Mouse (Mus musculus): ENCODE data around the gene Tspan31. TPM values are rescaled to one million over a fixed set of nuclear protein-coding genes. Genes with fewer than 3 reads are reported as not detected.

The Tspan31 gene
- polyA plus RNA-seq, 1 experiment from 2014 or later = 158 TPM

DNA sequence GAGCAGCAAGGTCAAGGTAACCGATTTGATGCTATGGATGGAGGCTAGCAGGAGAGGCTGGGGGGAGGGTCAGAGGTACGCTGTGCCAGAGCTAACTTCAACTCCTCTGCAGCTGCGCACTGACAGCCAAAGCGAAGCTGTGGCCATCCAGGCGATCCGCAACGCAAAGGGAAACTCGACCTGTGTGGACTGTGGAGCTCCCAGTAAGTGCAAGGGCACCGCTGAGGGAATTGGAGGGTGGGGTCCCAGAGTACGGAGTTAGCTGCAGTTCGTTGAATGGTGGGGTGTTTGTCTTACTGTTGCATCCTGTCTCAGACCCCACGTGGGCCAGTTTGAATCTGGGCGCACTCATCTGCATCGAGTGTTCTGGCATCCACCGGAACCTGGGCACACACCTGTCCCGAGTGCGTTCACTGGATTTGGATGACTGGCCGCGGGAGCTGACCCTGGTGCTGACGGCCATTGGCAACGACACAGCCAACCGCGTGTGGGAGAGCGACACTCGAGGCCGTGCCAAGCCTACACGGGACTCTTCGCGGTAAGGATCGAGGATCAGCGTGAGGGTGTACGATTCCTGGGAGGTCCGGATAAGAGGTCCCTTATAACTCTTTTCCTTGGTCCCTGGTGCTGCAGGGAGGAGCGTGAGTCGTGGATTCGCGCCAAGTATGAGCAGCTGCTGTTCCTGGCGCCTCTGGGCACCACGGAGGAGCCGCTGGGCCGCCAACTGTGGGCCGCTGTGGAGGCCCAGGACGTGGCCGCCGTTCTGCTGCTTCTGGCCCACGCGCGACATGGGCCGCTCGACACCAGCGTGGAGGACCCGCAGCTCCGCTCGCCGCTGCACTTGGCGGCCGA is 20.7 kb upstream of the Tspan31 start:
- Histone ChIP-seq H3K27me3 (ENCODE audit: control insufficient read depth, insufficient read depth, low read length) (peaks cover 45% of the 10 kb centered on the region), H3K9me3 (replicated peaks; ENCODE audit: control insufficient read depth, low read length) (no peaks in the 10 kb centered on the region), H3K4me3 (replicated peaks; ENCODE audit: low read length) (peak overlapping the region; percentile 32), H3K36me3 (ENCODE audit: control insufficient read depth, insufficient read depth, low read length) (peaks cover under 1% of the 10 kb centered on the region; the same call in 1 of the 2 replicates), H3K9ac (ENCODE audit: low read length) (no peak overlapping the region), H3K4me2 (ENCODE audit: low read depth, low read length) (peak overlapping the region; percentile 32), H3K4me1 (ENCODE audit: control insufficient read depth, insufficient read depth, low read length) (peaks cover 17% of the 10 kb centered on the region), H3K27ac (ENCODE audit: low read length) (no peak overlapping the region)
- WGBS = 11% methylated on average over 57 of the region's 57 CpGs
- no peak for ATAC-seq (ENCODE audit: insufficient read depth, low FRiP score)

DNA sequence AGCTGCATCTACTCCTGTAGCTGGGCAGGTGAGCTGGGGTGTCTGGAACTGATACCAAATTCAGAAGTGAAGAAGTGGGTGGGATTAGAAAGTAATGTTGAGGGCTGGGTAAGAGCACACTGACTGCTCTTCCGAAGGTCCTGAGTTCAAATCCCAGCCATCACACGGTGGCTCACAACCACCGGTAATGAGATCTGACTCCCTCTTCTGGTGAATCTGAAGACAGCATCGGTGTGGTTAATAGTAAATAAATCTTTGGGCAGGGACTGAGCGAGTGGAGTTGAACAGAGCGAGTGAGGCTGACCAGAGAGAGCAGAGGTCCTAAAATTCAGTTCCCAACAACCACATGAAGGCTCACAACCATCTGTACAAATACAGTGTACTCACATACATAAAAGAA is 15.6 kb upstream of the Tspan31 start:
- no peak for ATAC-seq (ENCODE audit: insufficient read depth, low FRiP score)

DNA sequence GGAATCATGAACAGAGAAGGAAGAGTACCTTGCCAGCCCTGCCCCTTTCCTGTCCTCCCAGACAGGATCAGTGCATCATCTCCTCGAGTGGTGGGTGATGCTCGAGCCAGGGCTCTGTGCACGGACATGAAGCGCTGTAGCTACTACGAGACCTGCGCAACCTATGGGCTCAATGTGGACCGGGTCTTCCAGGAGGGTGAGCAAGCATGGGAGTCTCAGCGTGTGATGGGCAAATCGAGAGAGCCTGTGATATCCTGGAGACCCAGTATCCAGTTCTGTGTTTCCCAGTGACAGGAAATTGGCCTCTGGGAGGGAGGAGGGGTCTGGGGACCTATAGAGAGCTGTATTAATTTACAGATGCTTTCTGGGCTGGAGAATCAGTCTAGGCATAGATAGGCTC is 15.0 kb upstream of the Tspan31 start:
- no peaks in the 10 kb centered on the region for H3K36me3 ChIP-seq (ENCODE audit: control insufficient read depth, insufficient read depth, low read length)
- peaks cover 14% of the 10 kb centered on the region for H3K4me1 ChIP-seq (ENCODE audit: control insufficient read depth, insufficient read depth, low read length)
- WGBS = 79% methylated on average over 9 of the region's 9 CpGs
- H3K27ac ChIP-seq (ENCODE audit: low read length) = no peak overlapping the region
- no peak overlapping the region for H3K4me2 ChIP-seq (ENCODE audit: low read depth, low read length)
- no peak for ATAC-seq (ENCODE audit: insufficient read depth, low FRiP score)
- peaks cover 51% of the 10 kb centered on the region for H3K27me3 ChIP-seq (ENCODE audit: control insufficient read depth, insufficient read depth, low read length)
- H3K4me3 ChIP-seq (replicated peaks; ENCODE audit: low read length) = no peak overlapping the region
- H3K9ac ChIP-seq (ENCODE audit: low read length) = no peak overlapping the region
- H3K9me3 ChIP-seq (replicated peaks; ENCODE audit: control insufficient read depth, low read length) = no peaks in the 10 kb centered on the region

More for the DNA sequence above, 15.6 kb upstream of the Tspan31 start:
- no peak overlapping the region for H3K4me2 ChIP-seq (ENCODE audit: low read depth, low read length)
- H3K4me1 ChIP-seq (ENCODE audit: control insufficient read depth, insufficient read depth, low read length) = peaks cover 10% of the 10 kb centered on the region; the same call in 1 of the 2 replicates
- H3K27ac ChIP-seq (ENCODE audit: low read length) = no peak overlapping the region
- no peak overlapping the region for H3K9ac ChIP-seq (ENCODE audit: low read length)
- WGBS = 60% methylated on average over 6 of the region's 6 CpGs
- H3K27me3 ChIP-seq (ENCODE audit: control insufficient read depth, insufficient read depth, low read length) = peaks cover 51% of the 10 kb centered on the region
- H3K4me3 ChIP-seq (replicated peaks; ENCODE audit: low read length) = no peak overlapping the region
- H3K36me3 ChIP-seq (ENCODE audit: control insufficient read depth, insufficient read depth, low read length) = no peaks in the 10 kb centered on the region
- H3K9me3 ChIP-seq (replicated peaks; ENCODE audit: control insufficient read depth, low read length) = no peaks in the 10 kb centered on the region

DNA sequence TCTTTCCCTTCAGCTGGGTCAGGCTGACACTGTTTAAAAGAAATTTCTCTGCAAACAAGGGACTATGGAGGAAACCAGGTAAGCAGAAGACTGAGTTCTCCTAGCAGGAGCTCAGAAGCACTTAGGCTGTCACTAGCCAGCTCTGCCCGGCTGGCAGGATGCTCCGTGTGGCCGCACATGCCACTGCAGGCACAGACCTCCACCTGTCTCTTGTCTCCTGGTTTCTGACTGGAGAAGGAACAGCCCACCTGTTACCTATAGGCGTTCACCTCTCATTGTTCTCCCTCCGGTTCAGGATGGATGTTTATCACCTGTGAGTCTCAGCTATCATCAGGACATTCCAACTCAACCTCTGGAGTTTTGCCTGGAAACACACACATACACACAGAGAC is 13.8 kb upstream of the Tspan31 start:
- 31% methylated on average over 5 of the region's 5 CpGs for WGBS
- Histone ChIP-seq H3K27me3 (ENCODE audit: control insufficient read depth, insufficient read depth, low read length) (peaks cover 52% of the 10 kb centered on the region), H3K9ac (ENCODE audit: low read length) (no peak overlapping the region), H3K9me3 (replicated peaks; ENCODE audit: control insufficient read depth, low read length) (no peaks in the 10 kb centered on the region), H3K4me1 (ENCODE audit: control insufficient read depth, insufficient read depth, low read length) (peaks cover 25% of the 10 kb centered on the region), H3K27ac (ENCODE audit: low read length) (no peak overlapping the region), H3K4me3 (replicated peaks; ENCODE audit: low read length) (no peak overlapping the region), H3K36me3 (ENCODE audit: control insufficient read depth, insufficient read depth, low read length) (no peaks in the 10 kb centered on the region), H3K4me2 (ENCODE audit: low read depth, low read length) (no peak overlapping the region)
- no peak for ATAC-seq (ENCODE audit: insufficient read depth, low FRiP score)

DNA sequence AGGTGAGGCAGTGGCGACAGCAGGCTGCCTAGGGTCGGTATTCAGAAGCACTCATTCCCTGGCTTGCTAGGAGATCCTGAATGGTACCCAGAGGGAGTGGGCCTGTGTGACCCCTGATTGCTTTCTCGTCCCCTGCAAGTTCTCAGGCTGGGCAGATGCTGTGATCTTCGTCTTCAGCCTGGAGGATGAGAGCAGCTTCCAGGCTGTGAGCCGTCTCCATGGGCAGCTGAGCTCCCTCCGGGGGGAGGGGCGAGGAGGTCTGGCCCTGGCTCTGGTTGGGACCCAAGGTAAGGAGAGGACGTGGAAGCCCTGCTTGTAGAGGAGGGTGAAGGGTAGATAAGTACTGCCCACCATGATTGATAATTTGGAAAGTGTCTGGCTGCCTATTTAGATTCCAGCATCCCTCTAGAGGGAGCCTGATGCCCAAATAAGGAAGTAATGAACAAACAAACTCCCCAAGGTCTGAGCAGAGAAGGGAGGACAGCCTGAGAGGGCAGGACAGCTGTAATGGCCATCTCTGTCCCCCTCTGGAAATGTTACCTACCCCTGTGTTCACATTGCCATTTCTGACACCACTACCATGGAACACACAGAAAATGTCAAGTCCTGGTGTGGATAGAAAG is 13.3 kb upstream of the Tspan31 start:
- no peaks in the 10 kb centered on the region for H3K9me3 ChIP-seq (replicated peaks; ENCODE audit: control insufficient read depth, low read length)
- H3K4me3 ChIP-seq (replicated peaks; ENCODE audit: low read length) = no peak overlapping the region
- WGBS = 32% methylated on average over 8 of the region's 8 CpGs
- no peak overlapping the region for H3K27ac ChIP-seq (ENCODE audit: low read length)
- peaks cover 57% of the 10 kb centered on the region for H3K27me3 ChIP-seq (ENCODE audit: control insufficient read depth, insufficient read depth, low read length)
- H3K36me3 ChIP-seq (ENCODE audit: control insufficient read depth, insufficient read depth, low read length) = no peaks in the 10 kb centered on the region
- H3K9ac ChIP-seq (ENCODE audit: low read length) = no peak overlapping the region
- no peak for ATAC-seq (ENCODE audit: insufficient read depth, low FRiP score)
- peaks cover 27% of the 10 kb centered on the region for H3K4me1 ChIP-seq (ENCODE audit: control insufficient read depth, insufficient read depth, low read length)
- no peak overlapping the region for H3K4me2 ChIP-seq (ENCODE audit: low read depth, low read length)

DNA sequence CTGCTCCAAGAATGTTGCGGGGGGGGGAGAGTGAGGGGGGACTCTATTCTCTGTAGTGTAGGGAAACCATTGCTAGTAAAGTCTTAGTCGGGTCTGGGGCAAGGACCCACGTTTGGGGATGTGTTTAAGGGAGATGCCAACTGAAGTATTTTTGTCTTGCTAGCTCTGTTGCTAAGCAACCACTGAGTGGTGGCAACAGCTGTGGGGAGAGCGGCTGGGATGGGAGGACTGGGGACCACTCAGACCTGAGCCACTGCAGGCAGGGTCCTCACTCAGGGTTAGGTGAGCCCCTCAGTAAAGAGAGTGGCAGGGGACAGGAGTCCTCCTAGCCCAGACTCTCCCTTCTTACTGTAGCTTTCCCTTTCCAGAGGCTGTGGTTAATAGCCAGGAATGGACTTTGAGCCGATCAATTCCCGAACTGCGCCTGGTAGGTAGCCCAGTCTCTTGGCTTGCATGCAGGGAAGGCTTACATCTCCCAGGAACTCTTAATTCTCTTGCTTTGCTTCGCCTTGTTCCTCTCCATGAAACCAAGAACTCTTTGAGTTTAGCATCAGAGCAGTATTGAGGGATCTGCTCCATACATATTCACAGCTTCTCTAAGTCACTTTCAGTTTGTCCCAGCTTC is 12.0 kb upstream of the Tspan31 start:
- peaks cover 65% of the 10 kb centered on the region for H3K27me3 ChIP-seq (ENCODE audit: control insufficient read depth, insufficient read depth, low read length)
- no peak for ATAC-seq (ENCODE audit: insufficient read depth, low FRiP score)
- H3K27ac ChIP-seq (ENCODE audit: low read length) = no peak overlapping the region
- no peak overlapping the region for H3K4me3 ChIP-seq (replicated peaks; ENCODE audit: low read length)
- H3K9ac ChIP-seq (ENCODE audit: low read length) = no peak overlapping the region
- WGBS = 35% methylated on average over 8 of the region's 8 CpGs
- no peaks in the 10 kb centered on the region for H3K36me3 ChIP-seq (ENCODE audit: control insufficient read depth, insufficient read depth, low read length)
- H3K4me2 ChIP-seq (ENCODE audit: low read depth, low read length) = no peak overlapping the region
- peaks cover 27% of the 10 kb centered on the region for H3K4me1 ChIP-seq (ENCODE audit: control insufficient read depth, insufficient read depth, low read length)
- H3K9me3 ChIP-seq (replicated peaks; ENCODE audit: control insufficient read depth, low read length) = no peaks in the 10 kb centered on the region

DNA sequence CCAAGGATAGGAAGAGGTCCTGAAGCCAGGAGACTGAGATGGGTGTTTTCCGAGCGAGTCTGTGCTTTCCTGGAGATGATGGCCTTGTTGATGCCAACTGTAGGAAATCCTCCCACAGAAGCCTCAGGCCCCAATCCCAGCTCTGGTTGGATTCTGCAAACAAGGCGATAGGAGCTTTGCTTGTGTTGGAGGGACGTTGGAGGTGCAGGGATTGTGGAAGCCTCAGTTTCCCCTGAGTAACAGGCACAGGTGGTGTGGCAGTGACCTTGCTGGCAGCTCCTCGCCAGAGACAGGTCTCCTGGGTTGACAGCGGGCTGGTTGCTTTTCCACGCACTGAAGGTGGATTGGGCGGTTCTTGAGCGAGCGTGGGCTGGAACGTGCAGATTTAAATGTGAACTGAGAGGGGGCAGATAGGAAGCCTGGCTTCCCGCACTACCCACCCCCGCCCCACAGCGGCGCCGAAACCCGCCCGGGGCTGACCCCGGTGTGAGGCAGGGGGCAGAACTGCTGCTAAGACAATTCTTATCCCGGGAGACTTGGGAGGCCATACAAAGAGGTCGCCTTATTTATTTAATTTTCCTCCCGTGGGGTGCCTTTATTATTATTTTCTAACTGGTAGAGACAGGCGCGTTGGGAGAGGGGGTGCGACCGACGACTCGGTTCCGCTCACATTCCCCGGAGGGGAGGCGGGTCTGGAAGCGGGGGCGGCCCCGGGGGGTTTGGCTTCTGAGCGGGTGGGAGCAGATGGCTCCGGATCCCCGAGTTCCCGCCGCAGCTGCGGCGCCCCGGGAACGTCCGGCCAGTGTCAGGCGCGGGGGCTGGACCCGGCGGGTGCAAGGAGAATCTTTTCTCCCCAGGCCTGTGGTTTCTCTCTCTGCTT is 11.1 kb upstream of the Tspan31 start:
- peak overlapping the region; percentile 54 for H3K4me2 ChIP-seq (ENCODE audit: low read depth, low read length)
- no peaks in the 10 kb centered on the region for H3K36me3 ChIP-seq (ENCODE audit: control insufficient read depth, insufficient read depth, low read length)
- no peak for ATAC-seq (ENCODE audit: insufficient read depth, low FRiP score)
- peaks cover 27% of the 10 kb centered on the region for H3K4me1 ChIP-seq (ENCODE audit: control insufficient read depth, insufficient read depth, low read length)
- 4% methylated on average over 48 of the region's 48 CpGs for WGBS
- H3K9me3 ChIP-seq (replicated peaks; ENCODE audit: control insufficient read depth, low read length) = no peaks in the 10 kb centered on the region
- no peak overlapping the region for H3K27ac ChIP-seq (ENCODE audit: low read length)
- peak overlapping the region; percentile 32 for H3K4me3 ChIP-seq (replicated peaks; ENCODE audit: low read length)
- peaks cover 75% of the 10 kb centered on the region for H3K27me3 ChIP-seq (ENCODE audit: control insufficient read depth, insufficient read depth, low read length)
- peak overlapping the region; percentile 61 for H3K9ac ChIP-seq (ENCODE audit: low read length)

DNA sequence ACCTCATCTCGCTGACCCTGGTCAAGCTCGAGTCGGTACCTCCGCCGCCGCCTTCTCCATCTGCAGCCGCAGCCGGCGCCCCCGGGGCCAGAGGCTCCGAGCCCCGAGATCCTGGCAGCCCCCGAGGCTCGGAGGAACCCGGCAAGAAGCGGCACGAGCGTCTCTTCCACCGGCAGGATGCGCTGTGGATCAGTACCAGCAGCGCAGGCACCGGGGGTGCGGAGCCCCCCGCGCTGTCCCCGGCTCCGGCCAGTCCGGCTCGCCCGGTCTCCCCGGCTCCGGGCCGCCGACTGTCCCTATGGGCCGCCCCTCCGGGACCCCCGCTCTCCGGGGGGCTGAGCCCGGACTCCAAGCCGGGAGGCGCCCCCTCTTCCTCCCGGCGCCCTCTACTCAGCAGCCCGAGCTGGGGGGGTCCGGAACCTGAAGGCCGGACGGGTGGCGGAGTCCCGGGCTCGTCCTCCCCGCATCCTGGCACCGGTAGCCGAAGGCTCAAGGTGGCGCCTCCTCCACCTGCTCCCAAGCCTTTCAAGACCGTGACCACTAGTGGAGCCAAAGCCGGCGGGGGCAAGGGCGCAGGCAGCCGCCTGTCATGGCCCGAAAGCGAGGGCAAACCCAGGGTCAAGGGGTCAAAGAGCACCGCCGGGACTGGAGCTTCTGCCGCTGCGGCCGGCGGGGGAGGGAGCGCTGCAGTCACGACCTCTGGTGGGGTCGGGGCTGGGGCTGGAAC is 9.8 kb upstream of the Tspan31 start:
- H3K36me3 ChIP-seq (ENCODE audit: control insufficient read depth, insufficient read depth, low read length) = no peaks in the 10 kb centered on the region
- no peaks in the 10 kb centered on the region for H3K9me3 ChIP-seq (replicated peaks; ENCODE audit: control insufficient read depth, low read length)
- WGBS = 7% methylated on average over 69 of the region's 70 CpGs
- no peak overlapping the region for H3K27ac ChIP-seq (ENCODE audit: low read length)
- H3K4me1 ChIP-seq (ENCODE audit: control insufficient read depth, insufficient read depth, low read length) = peaks cover 27% of the 10 kb centered on the region
- H3K9ac ChIP-seq (ENCODE audit: low read length) = peak overlapping the region; percentile 65
- peak overlapping the region; percentile 53 for H3K4me3 ChIP-seq (replicated peaks; ENCODE audit: low read length)
- ATAC-seq (ENCODE audit: insufficient read depth, low FRiP score) = no peak
- H3K27me3 ChIP-seq (ENCODE audit: control insufficient read depth, insufficient read depth, low read length) = peaks cover 80% of the 10 kb centered on the region
- H3K4me2 ChIP-seq (ENCODE audit: low read depth, low read length) = peak overlapping the region; percentile 89

All from stomach, embryonic 16.5 days (tissue).